Mouse (Mus musculus) stomach, embryonic 16.5 days (tissue): ENCODE measurements around the gene Col4a5. TPM values are rescaled to one million over a fixed set of nuclear protein-coding genes. Genes with fewer than 3 reads are reported as not detected.

Experiments
- polyA plus RNA-seq: library from polyadenylated mRNA; unstranded; fragments of >200 nt; fragmentation: Nextera tagmentation; extraction: Ambion mirVana; gene quantifications from 2 replicates; pipeline ENCODE4 v1.2.1, GENCODE M21; 2015

Gene Col4a5
- polyA plus RNA-seq, 1 experiment from 2014 or later, result 53.7 TPM

Other genes with a start within 250 kb of the Col4a5 start
- 14.5 and 14.6 TPM in 2 replicates for gene Col4a6, start 1.3 kb upstream of the Col4a5 start, polyA plus RNA-seq
- 0.11 and 0.22 TPM in 2 replicates for gene Irs4, start 249.9 kb downstream of the Col4a5 start, polyA plus RNA-seq